Mouse (Mus musculus): ENCODE measurements around the gene Gm38392. TPM values are rescaled to one million over a fixed set of nuclear protein-coding genes. Genes with fewer than 3 reads are reported as not detected.
"Not testable (repeated sequence)": the region's sequence is repeated elsewhere in the genome, so short reads cannot be mapped to it uniquely, and the experiment has no call there.

Gm38392 gene
- under 1 TPM in 1 of 26 experiments, not detected in 25; 0.62 TPM for total RNA-seq (2018; cell fraction: chromatin; rRNA removed)
- total RNA-seq (2018; cell fraction: cytosol; rRNA removed) = not detected
- total RNA-seq (2018; cell fraction: nucleus; rRNA removed) = under 1 TPM in 2 of 26 experiments, not detected in 24; 0.54 to 0.57 TPM
- not detected in 3 replicates for polyA plus RNA-seq (2018)

DNA sequence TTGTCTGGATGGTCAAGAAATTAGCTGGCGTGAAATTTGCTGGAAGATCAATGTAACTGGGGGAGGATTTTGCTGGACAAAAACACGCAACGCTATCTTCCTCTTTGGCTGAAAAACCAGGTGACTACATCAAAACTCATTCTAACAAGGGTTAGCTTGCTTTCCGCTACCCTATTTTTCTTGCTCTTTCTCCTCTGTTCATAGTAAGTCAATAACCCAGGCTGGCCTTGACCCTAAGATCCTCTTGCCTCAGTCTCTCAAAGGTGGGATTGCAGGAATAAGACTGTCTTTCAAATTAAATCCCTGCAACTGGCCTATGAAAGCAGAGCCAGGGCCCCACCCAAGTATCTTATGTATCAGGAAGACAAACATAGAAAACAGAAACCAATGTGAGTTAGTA, at the start of gene Gm38392:
TSS of gene Gm38392 (minus strand) at position 101 of the 400 bp plus-strand sequence.
- no peaks in the 10 kb centered on the region for H3K79me2 ChIP-seq (ENCODE audit: inconsistent target)
- H3K36me3 ChIP-seq (ENCODE audit: inconsistent target) = no peaks in the 10 kb centered on the region
- WGBS (ENCODE audit: missing documents) = 92% methylated on average over 4 of the region's 4 CpGs
- no peak within 1 kb of the TSS for H3K4me3 ChIP-seq (ENCODE audit: inconsistent target)
- H3K27ac ChIP-seq = no peak within 1 kb of the TSS

DNA sequence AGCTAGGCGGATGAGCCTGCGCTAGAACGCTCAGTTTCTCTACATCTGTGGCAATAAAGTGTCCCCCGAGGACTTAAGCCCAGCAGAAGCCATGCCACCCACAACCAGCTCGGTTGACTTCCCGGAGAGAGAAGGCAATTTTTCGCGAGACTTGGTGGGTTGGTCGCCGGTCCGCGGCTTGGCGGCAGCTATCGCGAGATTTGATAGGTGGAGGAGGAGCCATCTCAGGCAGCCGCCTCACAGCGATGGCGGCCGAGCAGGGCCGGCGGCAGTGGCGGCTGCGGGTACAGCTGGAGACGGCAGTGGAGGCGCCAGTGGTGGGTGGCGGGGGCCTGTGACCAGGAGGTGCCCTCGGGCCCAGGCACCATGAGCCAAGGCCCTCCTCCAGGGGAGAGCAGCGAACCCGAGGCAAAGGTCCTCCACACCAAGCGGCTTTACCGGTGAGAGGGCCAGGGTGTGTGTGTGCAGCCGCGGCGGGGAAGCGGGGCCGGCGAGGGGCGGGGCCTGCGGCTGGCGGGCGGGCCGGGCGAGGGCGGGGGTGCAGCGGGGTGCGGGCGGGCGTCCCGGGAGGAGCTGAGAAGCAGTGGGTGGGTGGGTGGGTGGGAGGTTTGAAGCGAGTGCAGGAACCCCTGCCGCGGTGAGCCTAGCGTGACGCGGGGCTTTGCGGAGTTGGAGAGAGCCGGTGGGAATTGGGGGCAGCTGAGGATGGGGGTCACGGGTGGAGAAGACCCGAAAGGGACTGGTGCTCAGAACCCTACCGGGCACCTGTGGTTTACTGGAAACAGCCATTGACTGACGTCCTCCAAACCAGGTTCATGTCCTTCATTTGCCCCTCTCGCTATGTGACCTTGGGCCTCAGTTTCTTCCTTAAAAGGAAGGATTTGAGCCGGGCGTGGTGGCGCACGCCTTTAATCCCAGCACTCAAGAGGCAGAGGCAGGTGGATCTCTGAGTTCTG, 49.3 kb upstream of the Gm38392 start, which contains the start of the genes Tmem79 and Smg5:
TSS of gene Tmem79 (minus strand) at position 91 of the 956 bp plus-strand sequence.
TSS of gene Smg5 (plus strand) at position 203 of the 956 bp plus-strand sequence.
- Histone ChIP-seq H3K36me3 (ENCODE audit: inconsistent target) (no peaks in the 10 kb centered on the region), H3K4me3 (ENCODE audit: inconsistent target) (peak within 1 kb of the TSS; percentile 91), H3K27ac (peak within 1 kb of the TSS; percentile 89), H3K79me2 (ENCODE audit: inconsistent target) (peaks cover 42% of the 10 kb centered on the region)
- WGBS (ENCODE audit: missing documents) = 3% methylated on average over 66 of the region's 66 CpGs

DNA sequence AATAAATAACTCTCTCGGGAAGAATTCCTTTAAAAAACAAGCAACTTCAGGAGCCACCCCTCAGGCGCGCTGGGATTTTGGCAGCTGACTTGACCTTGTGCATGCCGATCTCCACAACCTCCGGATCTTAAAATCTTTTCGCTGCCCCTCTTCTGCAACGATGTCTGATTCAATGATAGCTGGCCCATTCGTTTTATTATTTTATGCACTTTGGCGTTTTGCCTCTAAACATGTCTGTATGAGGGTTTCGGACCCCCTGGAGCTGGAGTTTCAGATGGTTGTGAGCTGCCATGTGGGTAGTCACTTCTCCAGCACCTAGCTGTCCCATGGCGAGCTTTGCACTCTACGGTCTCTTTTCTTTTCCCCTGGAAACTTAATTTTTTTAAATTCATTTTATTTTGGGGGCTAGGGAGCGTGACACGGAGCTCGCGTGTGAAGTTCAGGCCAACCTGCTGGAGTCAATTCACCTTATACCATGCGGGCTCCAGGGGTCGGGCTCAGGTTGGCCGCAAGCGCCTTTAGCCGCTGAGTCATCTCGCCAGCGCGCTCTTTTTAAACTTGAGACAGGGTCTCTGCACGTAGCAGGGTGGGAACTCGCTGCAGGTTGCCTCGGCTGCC, 48.5 kb upstream of the Gm38392 start:
- whole genome bisulfite sequencing (ENCODE audit: missing documents) = under 1% methylated on average over 27 of the region's 27 CpGs
- H3K36me3 ChIP-seq (ENCODE audit: inconsistent target) = no peaks in the 10 kb centered on the region
- H3K27ac ChIP-seq = peak overlapping the region; percentile 89
- peak overlapping the region; percentile 91 for H3K4me3 ChIP-seq (ENCODE audit: inconsistent target)
- H3K79me2 ChIP-seq (ENCODE audit: inconsistent target) = peaks cover 34% of the 10 kb centered on the region

DNA sequence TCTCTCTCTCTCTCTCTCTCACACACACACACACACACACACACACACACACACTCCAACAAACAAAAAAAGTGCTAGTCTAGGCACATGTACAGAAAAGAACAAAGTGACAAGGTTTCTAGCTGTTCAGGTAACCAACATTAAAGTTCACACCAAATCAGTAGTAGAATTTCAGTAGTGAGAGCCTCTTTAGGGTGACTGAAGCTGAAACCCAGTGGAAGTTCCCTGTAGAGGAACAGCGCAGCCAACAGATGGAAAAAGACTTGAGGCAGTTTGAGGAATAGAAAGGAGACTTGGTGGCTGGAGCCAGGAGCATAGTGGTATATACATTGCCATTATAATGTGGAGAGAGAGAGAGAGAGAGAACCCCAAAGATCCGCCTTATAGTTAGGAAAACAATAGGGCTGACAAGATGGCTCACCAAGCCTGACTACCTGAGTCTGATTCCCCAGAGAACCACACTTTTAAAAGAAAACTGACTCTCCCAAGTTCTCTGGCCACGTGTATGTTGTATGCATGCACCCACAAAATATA, 48.0 kb upstream of the Gm38392 start:
- Histone ChIP-seq H3K4me3 (ENCODE audit: inconsistent target) (peak overlapping the region; percentile 91), H3K79me2 (ENCODE audit: inconsistent target) (peaks cover 29% of the 10 kb centered on the region), H3K36me3 (ENCODE audit: inconsistent target) (no peaks in the 10 kb centered on the region), H3K27ac (peak overlapping the region; percentile 89)
- 12% methylated on average over 3 of the region's 3 CpGs for WGBS (ENCODE audit: missing documents)

DNA sequence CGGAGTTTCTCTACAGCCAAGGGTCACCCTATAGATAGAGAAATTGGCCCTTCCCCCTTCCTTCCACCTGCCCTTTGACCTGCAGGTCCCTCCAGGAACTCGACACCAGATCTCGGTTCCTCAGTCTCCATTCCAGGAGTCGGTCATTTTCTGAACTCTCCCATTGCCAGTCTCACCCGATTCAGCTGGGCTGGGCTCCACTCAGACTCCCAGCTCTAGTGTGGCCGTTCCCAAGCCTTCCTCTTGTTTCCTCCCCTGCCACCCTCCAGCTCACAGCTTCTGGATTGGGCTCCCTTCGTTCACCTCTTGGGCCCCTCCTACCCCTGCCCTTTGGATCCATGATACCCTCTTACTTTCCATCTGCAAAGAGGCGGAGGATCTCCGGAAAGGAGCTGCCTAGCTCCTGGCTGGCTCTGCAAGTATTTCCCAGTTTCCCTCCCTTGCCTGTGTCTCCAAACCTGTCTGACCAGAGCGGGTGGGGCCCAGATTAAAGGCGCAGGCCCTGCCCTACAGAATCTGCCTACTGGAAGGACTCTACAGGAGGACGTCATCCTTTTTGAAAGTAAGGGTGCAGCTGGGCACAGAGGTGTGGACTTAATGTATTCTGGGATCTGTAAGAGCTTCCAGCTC, 47.1 kb upstream of the Gm38392 start:
- Histone ChIP-seq H3K4me3 (ENCODE audit: inconsistent target) (no peak overlapping the region), H3K27ac (no peak overlapping the region), H3K36me3 (ENCODE audit: inconsistent target) (peaks cover 6% of the 10 kb centered on the region), H3K79me2 (ENCODE audit: inconsistent target) (peaks cover 20% of the 10 kb centered on the region)
- 92% methylated on average over 12 of the region's 12 CpGs for WGBS (ENCODE audit: missing documents)

DNA sequence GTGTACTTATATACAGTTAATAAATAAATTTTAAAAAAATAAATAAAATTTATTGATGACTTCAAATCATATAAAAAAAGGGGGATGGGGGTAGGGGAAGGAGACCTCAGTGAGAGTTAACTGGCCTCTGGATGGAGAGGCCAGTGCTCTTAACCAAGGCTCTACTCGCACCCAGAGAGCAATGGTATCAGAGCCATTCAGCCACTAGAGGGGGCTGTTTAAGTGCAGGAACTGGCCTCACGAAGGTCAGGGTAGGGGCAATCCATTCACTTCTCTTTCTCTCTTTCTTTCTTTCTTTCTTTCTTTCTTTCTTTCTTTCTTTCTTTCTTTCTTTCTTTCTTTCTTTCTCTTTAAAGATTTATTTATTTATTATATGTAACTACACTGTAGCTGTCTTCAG, 44.3 kb upstream of the Gm38392 start:
- H3K79me2 ChIP-seq (ENCODE audit: inconsistent target) = peaks cover 23% of the 10 kb centered on the region
- whole genome bisulfite sequencing (ENCODE audit: missing documents) = 13% methylated on average over 2 of the region's 2 CpGs
- H3K36me3 ChIP-seq (ENCODE audit: inconsistent target) = peaks cover 25% of the 10 kb centered on the region

DNA sequence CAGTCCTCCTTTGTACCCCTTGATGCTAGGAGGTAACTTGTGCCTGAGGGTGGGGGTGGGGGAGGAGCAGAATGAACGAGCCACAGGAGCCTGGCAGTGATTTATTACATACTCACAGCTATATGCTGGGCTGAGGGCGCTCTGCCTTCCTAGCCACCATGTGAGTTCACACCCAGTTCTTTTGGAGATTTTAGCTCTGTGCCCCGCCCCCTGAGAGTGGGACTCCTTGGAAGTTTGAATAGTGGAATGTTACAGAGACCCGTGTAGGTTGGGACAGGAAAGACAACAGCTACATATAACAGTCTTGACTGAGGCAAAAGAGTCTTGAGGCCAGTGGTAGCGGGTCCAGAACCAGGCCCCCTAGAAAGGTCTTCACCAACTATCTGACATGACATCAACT, 41.9 kb upstream of the Gm38392 start:
- H3K79me2 ChIP-seq (ENCODE audit: inconsistent target) = peaks cover 39% of the 10 kb centered on the region
- 84% methylated on average over 5 of the region's 5 CpGs for WGBS (ENCODE audit: missing documents)

More for the DNA sequence above, 44.3 kb upstream of the Gm38392 start:
- Histone ChIP-seq H3K4me3 (ENCODE audit: inconsistent target) (no peak overlapping the region), H3K27ac (no peak overlapping the region)

DNA sequence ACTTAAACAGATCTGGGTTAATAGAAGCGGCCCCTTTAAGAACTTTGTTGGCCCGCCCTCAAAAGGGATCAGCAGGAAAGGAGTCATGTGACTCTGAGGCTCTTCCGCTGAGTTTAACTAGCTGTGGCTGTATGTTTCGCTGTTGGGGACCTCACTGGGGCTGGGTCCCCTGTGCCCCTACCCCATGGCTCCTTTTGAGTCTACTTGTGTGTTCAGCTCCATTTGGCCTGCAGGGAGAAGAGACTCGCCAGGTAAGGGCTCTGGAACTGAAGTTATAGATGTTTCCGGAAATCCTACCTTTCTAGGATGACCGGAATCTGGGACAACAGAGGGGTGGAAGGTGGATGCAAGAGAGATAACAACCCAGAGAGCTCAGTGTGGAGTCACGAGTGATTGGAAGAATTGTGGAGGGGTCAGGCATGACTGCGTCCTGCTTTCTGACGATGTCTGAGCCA, 38.0 kb upstream of the Gm38392 start, which contains the start of gene Glmp:
TSS of gene Glmp (plus strand) at position 73 of the 455 bp plus-strand sequence.
- Histone ChIP-seq H3K79me2 (ENCODE audit: inconsistent target) (peaks cover 39% of the 10 kb centered on the region), H3K36me3 (ENCODE audit: inconsistent target) (peaks cover 49% of the 10 kb centered on the region), H3K27ac (peak within 1 kb of the TSS; percentile 91), H3K4me3 (ENCODE audit: inconsistent target) (peak within 1 kb of the TSS; percentile 98)
- 2% methylated on average over 10 of the region's 10 CpGs for WGBS (ENCODE audit: missing documents)

More for the DNA sequence above, 41.9 kb upstream of the Gm38392 start:
- no peak overlapping the region for H3K27ac ChIP-seq
- peaks cover 25% of the 10 kb centered on the region for H3K36me3 ChIP-seq (ENCODE audit: inconsistent target)
- H3K4me3 ChIP-seq (ENCODE audit: inconsistent target) = no peak overlapping the region

DNA sequence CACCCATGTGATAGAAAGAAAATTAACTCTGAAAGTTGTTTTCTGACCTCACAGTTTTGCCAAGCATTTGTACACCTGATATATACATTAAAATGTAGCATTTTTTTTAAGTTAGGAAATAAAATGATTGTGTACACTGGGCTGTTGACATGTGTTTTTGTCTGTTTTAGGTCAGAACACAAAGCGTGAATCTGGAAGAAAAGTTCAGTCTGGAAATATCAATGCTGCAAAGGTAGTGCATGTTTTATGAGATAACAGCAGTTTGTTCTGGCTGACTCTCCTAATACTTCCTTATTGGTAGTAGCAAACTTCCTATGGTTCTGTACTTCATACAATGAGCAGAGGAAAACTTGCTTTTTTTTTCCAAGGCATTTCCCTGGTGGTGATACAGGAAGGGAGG, 12.2 kb upstream of the Gm38392 start:
- no peak overlapping the region for H3K4me3 ChIP-seq (ENCODE audit: inconsistent target)
- WGBS (ENCODE audit: missing documents) = 89% methylated on average over 1 of the region's 1 CpGs
- H3K36me3 ChIP-seq (ENCODE audit: inconsistent target) = peaks cover 43% of the 10 kb centered on the region
- H3K79me2 ChIP-seq (ENCODE audit: inconsistent target) = peaks cover 37% of the 10 kb centered on the region
- H3K27ac ChIP-seq = no peak overlapping the region

DNA sequence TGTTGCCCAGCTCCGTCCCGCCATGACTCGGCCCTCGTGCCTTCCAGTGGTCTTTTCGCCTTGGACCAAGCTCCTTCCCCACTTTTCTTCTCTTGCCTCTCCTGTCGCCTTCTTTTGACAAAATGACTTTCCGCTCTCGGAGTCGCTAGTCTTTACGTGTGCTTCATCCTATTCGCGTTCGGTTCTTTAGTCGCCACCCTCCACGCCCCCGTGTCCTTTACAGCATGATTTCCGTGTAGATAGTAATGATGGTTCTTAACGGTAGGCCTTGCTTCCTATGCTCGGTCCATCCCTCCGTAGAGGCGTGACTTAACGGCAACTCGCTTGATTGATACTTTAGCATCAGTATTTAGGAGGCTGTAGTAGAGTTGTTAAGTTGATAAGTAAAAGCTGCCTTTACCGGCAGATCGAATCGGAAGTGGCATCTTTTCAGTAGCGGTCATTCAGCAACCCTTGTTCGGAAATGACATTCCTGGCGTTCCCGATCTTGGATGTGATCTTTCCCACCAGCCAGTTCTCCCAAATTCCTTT, 10.4 kb upstream of the Gm38392 start:
- Histone ChIP-seq H3K79me2 (ENCODE audit: inconsistent target) (peaks cover 37% of the 10 kb centered on the region), H3K27ac (peak overlapping the region; percentile 82), H3K4me3 (ENCODE audit: inconsistent target) (peak overlapping the region; percentile 100), H3K36me3 (ENCODE audit: inconsistent target) (peaks cover 25% of the 10 kb centered on the region)
- under 1% methylated on average over 28 of the region's 30 CpGs for WGBS (ENCODE audit: missing documents)

DNA sequence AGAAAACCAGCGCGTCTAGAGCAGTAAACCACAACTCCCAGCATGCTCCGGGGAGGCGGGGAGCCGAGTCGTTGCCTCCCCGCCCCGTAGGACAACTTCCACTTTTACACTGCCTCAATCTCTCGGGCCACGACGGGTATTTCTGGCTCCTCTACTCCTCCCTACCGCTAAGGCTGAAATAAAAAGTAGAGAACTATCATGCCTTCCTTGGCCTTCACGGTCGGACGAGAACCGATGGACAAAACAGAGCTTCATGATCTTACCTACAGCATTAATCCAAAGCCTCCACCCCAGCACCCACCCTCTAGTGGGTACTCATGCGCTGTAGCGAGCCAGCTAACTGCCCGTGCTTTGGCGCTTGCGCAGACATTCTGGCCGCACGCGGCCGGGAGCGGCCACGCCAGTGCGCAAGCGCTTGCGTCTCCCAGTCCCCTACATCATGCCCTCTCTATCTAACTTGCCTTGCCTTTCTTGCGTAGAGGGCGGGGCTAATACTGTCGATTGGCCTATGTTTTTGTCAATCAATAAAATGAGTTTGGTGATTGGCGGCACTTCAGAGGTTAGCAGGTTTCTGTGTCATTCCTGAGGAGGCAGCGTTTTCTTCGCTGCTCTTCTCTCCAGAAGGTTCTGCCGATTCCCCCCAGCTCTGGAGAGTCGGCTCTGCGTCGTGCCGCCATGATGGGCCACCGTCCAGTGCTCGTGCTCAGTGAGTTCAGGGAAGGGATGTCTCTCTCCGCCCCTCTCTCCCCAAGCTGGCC, 9.7 kb upstream of the Gm38392 start, which contains the start of the genes Tsacc and Cct3:
TSS of gene Tsacc (minus strand) at position 439 of the 758 bp plus-strand sequence.
TSS of gene Cct3 (plus strand) at position 556 of the 758 bp plus-strand sequence.
- under 1% methylated on average over 44 of the region's 44 CpGs for WGBS (ENCODE audit: missing documents)
- Histone ChIP-seq H3K4me3 (ENCODE audit: inconsistent target) (peak within 1 kb of the TSS; percentile 100), H3K27ac (peak within 1 kb of the TSS; percentile 82), H3K79me2 (ENCODE audit: inconsistent target) (peaks cover 37% of the 10 kb centered on the region), H3K36me3 (ENCODE audit: inconsistent target) (peaks cover 21% of the 10 kb centered on the region)

DNA sequence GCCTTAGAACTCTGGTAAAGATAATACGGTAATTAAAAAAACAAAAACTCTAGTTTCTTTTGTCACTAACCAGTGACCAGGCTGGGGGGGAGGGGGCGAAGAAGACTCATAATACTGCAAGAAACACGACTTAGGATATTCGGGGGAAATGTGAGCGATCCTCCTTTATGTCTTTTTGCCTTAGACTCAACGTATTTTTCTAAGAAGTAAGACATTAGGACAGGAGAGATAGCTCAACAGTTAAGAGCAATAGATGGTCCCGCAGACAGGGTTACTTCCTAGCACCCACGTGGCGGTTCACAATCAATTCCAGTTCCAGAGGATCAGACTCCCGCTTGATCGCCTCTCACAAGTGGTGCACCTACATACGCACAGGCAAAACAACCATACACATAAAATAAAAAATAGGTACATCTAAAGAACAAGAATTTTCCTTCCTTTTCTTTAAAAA, 9.1 kb upstream of the Gm38392 start:
- peak overlapping the region; percentile 79 for H3K27ac ChIP-seq
- H3K4me3 ChIP-seq (ENCODE audit: inconsistent target) = peak overlapping the region; percentile 100
- H3K36me3 ChIP-seq (ENCODE audit: inconsistent target) = peaks cover 17% of the 10 kb centered on the region
- peaks cover 37% of the 10 kb centered on the region for H3K79me2 ChIP-seq (ENCODE audit: inconsistent target)
- 2% methylated on average over 12 of the region's 12 CpGs for WGBS (ENCODE audit: missing documents)

DNA sequence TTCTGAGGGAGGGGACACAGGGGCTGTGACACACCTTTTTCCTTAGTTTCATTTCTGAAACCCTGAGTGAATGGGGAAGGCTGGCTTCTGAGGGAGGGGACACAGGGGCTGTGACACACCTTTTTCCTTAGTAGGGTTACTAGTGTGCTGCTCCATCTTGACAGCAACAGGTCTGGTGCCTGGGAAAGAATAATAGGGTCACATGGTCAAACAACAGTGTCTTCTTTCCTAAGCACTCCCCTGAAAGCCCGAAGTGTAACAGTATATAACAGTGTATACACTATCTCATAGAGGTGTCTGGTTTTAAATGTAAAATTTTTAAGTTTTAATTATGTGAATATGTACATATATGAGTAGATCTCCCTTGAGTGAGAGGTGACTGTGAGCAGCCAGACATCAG, 8.3 kb upstream of the Gm38392 start:
- not testable (repeated sequence) for H3K27ac ChIP-seq; H3K4me3 ChIP-seq (ENCODE audit: inconsistent target); H3K36me3 ChIP-seq (ENCODE audit: inconsistent target)
- 33% methylated on average over 1 of the region's 1 CpGs for WGBS (ENCODE audit: missing documents)
- H3K79me2 ChIP-seq (ENCODE audit: inconsistent target) = peaks cover 33% of the 10 kb centered on the region

Measured in macrophage (primary cell).